Mouse (Mus musculus) bone marrow, adult 2 months (tissue): ENCODE results near the gene Slfn5.

Source experiments
- CTCF ChIP-seq: fragments of 200-500 bp; IDR thresholded peaks from 2 replicates; pipeline ENCODE4 v1.5.1; 2011; ENCODE audit warnings: low read length, control low read depth; ENCODE audit not compliant: control insufficient read depth, insufficient read depth
- POLR2A ChIP-seq: fragments of 200-500 bp; IDR thresholded peaks from 2 replicates; pipeline ENCODE4 v1.6.1; 2011; ENCODE audit warnings: low read depth, mild to moderate bottlenecking, control low read depth, low read length, borderline replicate concordance; ENCODE audit not compliant: control insufficient read depth

GRCm38 (mm10) chr11:82933186-82933585 is 18.0 kb upstream of the Slfn5 start:
- no peak for TF ChIP-seq POLR2A
- TF ChIP-seq CTCF = no peak
